Mouse (Mus musculus) intestine, postnatal 0 days (tissue): ENCODE measurements around the gene Odf4. TPM values are rescaled to one million over a fixed set of nuclear protein-coding genes. Genes with fewer than 3 reads are reported as not detected.

Source experiments
- ATAC-seq: fragments of 200-750 bp; cut with Nextera tagmentation; 2 replicates; pipeline ENCODE4 v1.8.0; 2017; ENCODE audit warnings: mild to moderate bottlenecking, moderate TSS enrichment, moderate library complexity
- H3K27ac ChIP-seq: fragments of 300-500 bp; sonication (generic); 2 replicates; pipeline ENCODE4 v1.5.1; 2014; ENCODE audit warnings: mild to moderate bottlenecking, low read depth, low read length, moderate library complexity
- H3K27me3 ChIP-seq: fragments of 300-500 bp; sonication (generic); replicated peaks from 2 replicates; pipeline ENCODE4 v1.6.1; 2014; ENCODE audit warnings: low read length, mixed read lengths; ENCODE audit not compliant: control insufficient read depth, insufficient read depth
- H3K36me3 ChIP-seq: fragments of 300-500 bp; sonication (generic); 2 replicates; pipeline ENCODE4 v1.6.1; 2014; ENCODE audit warnings: mild to moderate bottlenecking, moderate library complexity; ENCODE audit not compliant: control insufficient read depth, insufficient read depth
- H3K4me1 ChIP-seq: fragments of 300-500 bp; sonication (generic); replicated peaks from 2 replicates; pipeline ENCODE4 v1.6.1; 2014; ENCODE audit warnings: antibody characterized with exemption, low read length, mixed read lengths; ENCODE audit not compliant: control insufficient read depth, insufficient read depth
- H3K4me2 ChIP-seq: fragments of 300-500 bp; sonication (generic); replicated peaks from 2 replicates; pipeline ENCODE4 v1.6.1; 2014; ENCODE audit warnings: low read depth, mild to moderate bottlenecking, moderate library complexity
- H3K4me3 ChIP-seq: fragments of 300-500 bp; sonication (generic); 2 replicates; pipeline ENCODE4 v1.5.1; 2014; ENCODE audit warnings: low read depth, low read length
- H3K9ac ChIP-seq: fragments of 300-500 bp; sonication (generic); 2 replicates; pipeline ENCODE4 v1.6.1; 2014; ENCODE audit warnings: mild to moderate bottlenecking, low read depth, low read length
- H3K9me3 ChIP-seq: fragments of 300-500 bp; sonication (generic); 2 replicates; pipeline ENCODE4 v1.6.1; 2016; ENCODE audit warnings: mixed run types; ENCODE audit not compliant: control insufficient read depth
- CTCF ChIP-seq: sonication (generic); IDR thresholded peaks from 2 replicates; pipeline ENCODE4 v1.5.1; 2016; ENCODE audit warnings: low read depth, mild to moderate bottlenecking, control low read depth, antibody characterized with exemption, moderate library complexity
- WGBS: fragments of 180-500 bp; shearing (Covaris S2); extraction: QIAGEN DNeasy Blood & Tissue Kit; methylation state at CpG from one replicate; pipeline ENCODE4 v1.1.7; 2014; 5-methylcytosine and 5-hydroxymethylcytosine counted together
- polyA plus RNA-seq: library from polyadenylated mRNA; unstranded; fragments of >200 nt; fragmentation: Nextera tagmentation; extraction: Ambion mirVana; gene quantifications from 2 replicates; pipeline ENCODE4 v1.2.1, GENCODE M21; 2015

The Odf4 gene
- polyA plus RNA-seq, 1 experiment from 2014 or later, result not detected

- no peak for ATAC-seq
Measured at GRCm38 (mm10) chr11:68897838-68898237, 29.0 kb downstream of the Odf4 start.

GRCm38 (mm10) chr11:68897120-68897519 lies 29.8 kb downstream of the Odf4 start:
- Histone ChIP-seq H3K36me3 (no peaks in the 10 kb centered on the region), H3K4me3 (no peak overlapping the region), H3K27me3 (no peaks in the 10 kb centered on the region), H3K9ac (no peak overlapping the region), H3K4me1 (0 out of 2 replicates have a peak, but pooled peaks cover 3% of the 10 kb centered on the region), H3K4me2 (no peak overlapping the region), H3K27ac (no peak overlapping the region), H3K9me3 (no peaks in the 10 kb centered on the region)
- ATAC-seq, result no peak
- peak; percentile 85 for TF ChIP-seq CTCF
- 50% methylated on average over 4 of the region's 4 CpGs for WGBS

More at GRCm38 (mm10) chr11:68897838-68898237, 29.0 kb downstream of the Odf4 start:
- 71% methylated on average over 6 of the region's 6 CpGs for WGBS
- Histone ChIP-seq H3K9ac (no peak overlapping the region), H3K4me2 (no peak overlapping the region), H3K36me3 (no peaks in the 10 kb centered on the region), H3K4me3 (no peak overlapping the region), H3K4me1 (0 out of 2 replicates have a peak, but pooled peaks cover 3% of the 10 kb centered on the region), H3K27me3 (no peaks in the 10 kb centered on the region), H3K27ac (no peak overlapping the region), H3K9me3 (no peaks in the 10 kb centered on the region)
- no peak for TF ChIP-seq CTCF

- H3K9me3 ChIP-seq, result no peaks in the 10 kb centered on the region
- no peaks in the 10 kb centered on the region for H3K27me3 ChIP-seq
- H3K36me3 ChIP-seq, result no peaks in the 10 kb centered on the region
- H3K4me3 ChIP-seq, result no peak overlapping the region
- no peak for TF ChIP-seq CTCF
- no peak for ATAC-seq
- 0 out of 2 replicates have a peak, but pooled peaks cover 3% of the 10 kb centered on the region for H3K4me1 ChIP-seq
- H3K9ac ChIP-seq, result no peak overlapping the region
- H3K27ac ChIP-seq, result no peak overlapping the region
- 84% methylated on average over 5 of the region's 5 CpGs for WGBS
- no peak overlapping the region for H3K4me2 ChIP-seq
Measured at GRCm38 (mm10) chr11:68896247-68896646, 30.6 kb downstream of the Odf4 start.

GRCm38 (mm10) chr11:68893911-68894464 lies 32.9 kb downstream of the Odf4 start:
- no peak overlapping the region for H3K4me3 ChIP-seq
- H3K4me1 ChIP-seq, result no peaks in the 10 kb centered on the region
- no peaks in the 10 kb centered on the region for H3K27me3 ChIP-seq
- WGBS, result 62% methylated on average over 12 of the region's 12 CpGs
- no peak overlapping the region for H3K9ac ChIP-seq
- no peaks in the 10 kb centered on the region for H3K36me3 ChIP-seq
- TF ChIP-seq CTCF, result no peak
- H3K4me2 ChIP-seq, result no peak overlapping the region
- H3K27ac ChIP-seq, result no peak overlapping the region
- ATAC-seq, result no peak
- H3K9me3 ChIP-seq, result no peaks in the 10 kb centered on the region

- H3K4me2 ChIP-seq, result no peak overlapping the region
- TF ChIP-seq CTCF, result no peak
- no peak overlapping the region for H3K4me3 ChIP-seq
- 60% methylated on average over 15 of the region's 15 CpGs for WGBS
- no peaks in the 10 kb centered on the region for H3K9me3 ChIP-seq
- H3K9ac ChIP-seq, result no peak overlapping the region
- no peaks in the 10 kb centered on the region for H3K4me1 ChIP-seq
- ATAC-seq, result no peak
- no peaks in the 10 kb centered on the region for H3K27me3 ChIP-seq
- H3K27ac ChIP-seq, result no peak overlapping the region
- H3K36me3 ChIP-seq, result no peaks in the 10 kb centered on the region
Measured at GRCm38 (mm10) chr11:68892233-68892832, 34.5 kb downstream of the Odf4 start.

GRCm38 (mm10) chr11:68891823-68892222 lies 35.1 kb downstream of the Odf4 start:
- no peak for TF ChIP-seq CTCF
- Histone ChIP-seq H3K4me1 (no peaks in the 10 kb centered on the region), H3K27ac (no peak overlapping the region), H3K4me2 (no peak overlapping the region), H3K4me3 (no peak overlapping the region), H3K27me3 (no peaks in the 10 kb centered on the region), H3K9me3 (no peaks in the 10 kb centered on the region), H3K36me3 (no peaks in the 10 kb centered on the region), H3K9ac (no peak overlapping the region)
- 62% methylated on average over 5 of the region's 5 CpGs for WGBS
- ATAC-seq, result no peak
